26 mouse cellular contexts compared by ENCODE assay signal in the genomic region with DNA sequence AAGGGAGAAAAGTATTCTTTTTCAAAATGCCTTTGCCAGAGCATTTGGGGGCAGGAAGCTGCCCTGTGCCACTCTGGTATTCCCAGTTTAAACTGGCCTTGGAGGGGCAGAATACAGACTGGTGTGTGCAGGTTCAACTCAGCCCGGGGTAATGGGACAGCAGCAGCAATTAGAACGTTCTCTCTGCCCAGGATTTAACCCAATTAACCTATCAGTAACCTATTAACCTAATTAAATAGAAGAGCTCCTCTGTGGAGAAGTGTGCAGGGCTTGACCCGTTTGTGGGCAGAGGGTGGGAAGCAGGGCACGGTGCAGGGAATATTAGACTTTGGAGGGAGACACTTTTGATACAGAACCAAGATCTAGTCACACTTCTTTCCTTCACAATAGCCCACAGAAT.
DNase-seq lines count a peak whose midpoint lies in the region; ATAC-seq and TF ChIP-seq lines count a peak whose summit lies in the region.
"Had no signal": no experiment of that assay in that cellular context is flagged by ENCODE, and none has a peak within 500 bp of the region (broad histone marks: within the 10 kb centered on the region; RNA-seq: fewer than 3 reads in every experiment).

No protein-coding gene starts in this region.

- H3K9me3 ChIP-seq in kidney, embryonic 15.5 days (replicated peaks) = no peaks in the 10 kb centered on the region
- H3K9me3 ChIP-seq: forebrain, embryonic 10.5 days; forebrain, embryonic 13.5 days; heart, embryonic 15.5 days had no signal

- H3K4me2 ChIP-seq in kidney, embryonic 15.5 days = no peak overlapping the region
- H3K4me2 ChIP-seq: forebrain, embryonic 13.5 days; heart, embryonic 12.5 days; heart, embryonic 15.5 days; hindbrain, embryonic 14.5 days had no signal

- no peaks in the 10 kb centered on the region for H3K4me1 ChIP-seq in kidney, adult 2 months (ENCODE audit: control insufficient read depth, insufficient read depth, low read length)
- H3K4me1 ChIP-seq in kidney, embryonic 15.5 days = 0 out of 2 replicates have a peak, but pooled peaks cover 8% of the 10 kb centered on the region
- H3K4me1 ChIP-seq: forebrain, embryonic 13.5 days; heart, embryonic 12.5 days; heart, embryonic 15.5 days had no signal

- TF ChIP-seq CTCF in kidney, adult 2 months (conservative IDR thresholded peaks at IDR 0.05; ENCODE audit: insufficient read depth, insufficient read length, low read depth, low read length) = no peak

- no peak for TF ChIP-seq POLR2A in kidney, adult 2 months (IDR thresholded peaks at IDR 0.05; ENCODE audit: low read depth, low read length)

- H3K4me3 ChIP-seq in kidney, adult 2 months (ENCODE audit: insufficient read depth, low read depth, low read length) = no peak overlapping the region
- no peak overlapping the region for H3K4me3 ChIP-seq in kidney, embryonic 15.5 days (replicated peaks)
- H3K4me3 ChIP-seq: forebrain, embryonic 10.5 days; forebrain, embryonic 13.5 days; heart, embryonic 12.5 days; heart, embryonic 15.5 days had no signal

- peak; percentile 76 for ATAC-seq in kidney, embryonic 15.5 days (replicated peaks; ENCODE audit: low FRiP score)
- no peak for ATAC-seq in megakaryocyte-erythroid progenitor cell, adult 5-6 weeks (replicated peaks; ENCODE audit: low FRiP score, low TSS enrichment, poor library complexity, severe bottlenecking)
- ATAC-seq: forebrain, embryonic 13.5 days; forebrain, embryonic 16.5 days; Patski had no signal

- H3K27me3 ChIP-seq in kidney, adult 2 months (replicated peaks; ENCODE audit: control insufficient read depth, insufficient read depth, low read length) = no peaks in the 10 kb centered on the region
- no peaks in the 10 kb centered on the region for H3K27me3 ChIP-seq in kidney, embryonic 15.5 days
- H3K27me3 ChIP-seq: CH12.LX; forebrain, embryonic 13.5 days; heart, embryonic 12.5 days; heart, embryonic 15.5 days; Patski had no signal

- no peak overlapping the region for H3K27ac ChIP-seq in kidney, adult 2 months (ENCODE audit: insufficient read depth, low read depth, low read length)
- no peak overlapping the region for H3K27ac ChIP-seq in kidney, embryonic 15.5 days
- H3K27ac ChIP-seq: forebrain, embryonic 10.5 days; forebrain, embryonic 13.5 days; heart, embryonic 15.5 days; hindbrain, embryonic 14.5 days had no signal

- peak; percentile 1 for DNase-seq in kidney, adult 2 months
- DNase-seq in kidney, adult 11 months = no peak
- DNase-seq in kidney, postnatal 10 days = no peak
- peak; percentile 1 to 5 for DNase-seq in kidney, postnatal 4 days
- DNase-seq in gastrocnemius, postnatal 36 days = no peak
- DNase-seq: adrenal gland, postnatal 10 days; adrenal gland, postnatal 36 days; B cell, adult 2 months; cerebellum, adult 18-20 months; cerebellum, adult 9-10 months; cerebellum, postnatal 14 days; gastrocnemius, postnatal 10 days; heart, adult 18-20 months; heart, postnatal 10 days; heart, postnatal 4 days had no signal

- no peaks in the 10 kb centered on the region for H3K36me3 ChIP-seq in kidney, adult 2 months (ENCODE audit: control insufficient read depth, insufficient read depth, low read length)
- no peaks in the 10 kb centered on the region for H3K36me3 ChIP-seq in kidney, embryonic 15.5 days
- H3K36me3 ChIP-seq: forebrain, embryonic 10.5 days; G1E; heart, embryonic 12.5 days; heart, embryonic 15.5 days had no signal

- WGBS in kidney, adult 2 months = 23% methylated on average over 4 of the region's 4 CpGs
- 38% methylated on average over 4 of the region's 4 CpGs for WGBS in kidney, embryonic 15.5 days

- H3K9ac ChIP-seq in kidney, embryonic 15.5 days = no peak overlapping the region
- H3K9ac ChIP-seq: forebrain, embryonic 13.5 days; heart, embryonic 12.5 days; heart, embryonic 15.5 days; hindbrain, embryonic 14.5 days had no signal

- intact Hi-C loops in gastrocnemius, postnatal 36 days (cut with DNase I) = no loop called here

Comparison
In these comparisons a context has a peak if more than half of its experiments do, and no peak if none do; other contexts are left out.
1. DNase-seq: peak in kidney, adult 2 months (single experiment) and kidney, postnatal 4 days (2 of 2); none in kidney, adult 11 months (single experiment), kidney, postnatal 10 days (single experiment) and gastrocnemius, postnatal 36 days (0 of 2).